Mouse (Mus musculus) stomach, postnatal 0 days (tissue): ENCODE measurements around the gene Foxn2.

Experiments used
- CTCF ChIP-seq: IDR thresholded peaks from 2 replicates; pipeline ENCODE4 v1.5.1; 2016; ENCODE audit warnings: antibody characterized with exemption, low read depth, mild to moderate bottlenecking, moderate library complexity
- EP300 ChIP-seq: optimal IDR thresholded peaks from 2 replicates; pipeline ENCODE3; 2016; ENCODE audit warnings: antibody characterized with exemption

DNA sequence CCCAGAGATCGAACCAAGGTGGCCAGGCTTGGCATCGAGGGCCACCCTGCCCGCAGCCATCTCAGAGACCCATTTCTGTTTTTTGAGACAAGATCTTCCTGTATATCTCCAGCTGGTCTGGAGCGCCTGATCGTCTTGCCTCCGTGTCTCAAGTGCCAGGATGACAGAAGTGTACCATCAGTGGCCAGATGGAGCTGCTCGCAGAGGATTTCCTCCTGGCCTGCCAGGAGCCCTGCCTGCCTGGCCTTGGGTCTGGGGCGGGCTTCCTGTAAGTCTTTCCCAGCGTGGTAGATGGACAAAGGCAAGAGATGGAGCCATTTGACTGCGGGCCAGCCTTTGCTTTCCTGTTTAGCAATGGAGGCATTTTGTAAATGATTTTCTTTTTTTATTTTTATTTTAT lies 66.9 kb downstream of the Foxn2 start:
- TF ChIP-seq EP300 (no peak), CTCF (no peak)
